Mouse (Mus musculus): Measurements from ENCODE around the gene Klhdc9. TPM values are rescaled to one million over a fixed set of nuclear protein-coding genes. Genes with fewer than 3 reads are reported as not detected.

Gene Klhdc9
- polyA plus RNA-seq, 1 experiment from 2014 or later, result 2.6 TPM

- H3K27ac ChIP-seq, result no peak overlapping the region
- H3K9me3 ChIP-seq (replicated peaks), result no peaks in the 10 kb centered on the region
- H3K4me2 ChIP-seq, result no peak overlapping the region
- H3K4me3 ChIP-seq (replicated peaks), result no peak overlapping the region
- no peak for ATAC-seq (replicated peaks; ENCODE audit: low FRiP score)
- peaks cover 17% of the 10 kb centered on the region for H3K27me3 ChIP-seq
- no peak overlapping the region for H3K9ac ChIP-seq
- H3K4me1 ChIP-seq, result peaks cover 34% of the 10 kb centered on the region
- no peaks in the 10 kb centered on the region for H3K36me3 ChIP-seq
- WGBS, result 87% methylated on average over 6 of the region's 6 CpGs
Measured at GRCm38 (mm10) chr1:171378298-171378697, 17.7 kb upstream of the Klhdc9 start.

DNA sequence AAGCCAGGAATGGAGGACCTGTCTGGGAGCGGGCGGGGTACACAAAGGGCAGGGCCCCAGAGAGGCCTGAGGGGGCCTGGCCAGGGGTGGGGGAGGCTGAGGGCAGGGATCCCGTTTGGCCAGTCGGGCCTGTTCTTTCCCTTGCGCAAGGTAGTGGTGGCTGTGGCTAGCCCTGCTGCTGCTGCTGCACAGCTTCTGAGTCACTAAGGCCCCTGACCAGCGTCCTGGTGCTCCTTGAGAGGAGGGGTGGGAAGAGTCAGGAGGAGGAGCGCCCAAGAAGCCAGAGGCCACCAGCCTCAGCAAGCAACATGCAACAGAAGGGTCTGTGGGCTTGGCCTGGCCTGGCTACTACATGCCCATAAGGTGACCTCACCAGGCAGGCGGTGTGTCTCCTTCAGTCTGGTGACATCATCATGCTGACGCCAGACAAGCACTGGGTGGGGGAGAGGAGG is 15.1 kb upstream of the Klhdc9 start:
- Histone ChIP-seq H3K27me3 (peaks cover 18% of the 10 kb centered on the region), H3K9ac (no peak overlapping the region), H3K27ac (no peak overlapping the region), H3K4me1 (peaks cover 38% of the 10 kb centered on the region), H3K9me3 (replicated peaks) (no peaks in the 10 kb centered on the region), H3K4me3 (replicated peaks) (no peak overlapping the region), H3K4me2 (no peak overlapping the region), H3K36me3 (no peaks in the 10 kb centered on the region)
- 53% methylated on average over 9 of the region's 9 CpGs for WGBS
- peak; percentile 24; the same call in 1 of the 2 replicates for ATAC-seq (replicated peaks; ENCODE audit: low FRiP score)

- Histone ChIP-seq H3K27ac (no peak overlapping the region), H3K4me2 (no peak overlapping the region)
Measured at GRCm38 (mm10) chr1:171373946-171374345, 13.3 kb upstream of the Klhdc9 start.

DNA sequence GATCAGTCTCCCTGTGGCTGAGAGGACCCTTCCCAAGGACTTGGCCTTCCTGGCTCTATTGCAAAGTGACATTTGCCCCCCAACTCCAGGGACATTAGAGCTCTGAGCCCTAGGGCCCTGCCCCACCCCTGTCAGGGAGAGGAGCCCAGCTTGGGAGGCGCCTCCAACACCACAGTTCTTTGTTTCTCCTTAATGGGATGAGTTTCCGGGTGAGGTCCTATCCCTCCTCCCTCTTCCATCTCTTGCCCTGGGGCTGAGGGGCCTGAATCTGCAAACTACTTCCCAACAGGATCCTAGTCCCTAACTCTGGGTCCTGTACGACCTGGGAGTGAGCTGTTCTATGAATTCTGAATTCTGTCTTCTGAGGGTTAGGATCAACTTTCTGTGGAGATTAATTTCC is 12.3 kb upstream of the Klhdc9 start:
- Histone ChIP-seq H3K4me2 (no peak overlapping the region), H3K9ac (no peak overlapping the region), H3K27ac (no peak overlapping the region), H3K36me3 (no peaks in the 10 kb centered on the region), H3K4me3 (replicated peaks) (no peak overlapping the region), H3K27me3 (0 out of 2 replicates have a peak, but pooled peaks cover 5% of the 10 kb centered on the region), H3K4me1 (peaks cover 44% of the 10 kb centered on the region), H3K9me3 (replicated peaks) (no peaks in the 10 kb centered on the region)
- WGBS, result 50% methylated on average over 3 of the region's 3 CpGs
- no peak for ATAC-seq (replicated peaks; ENCODE audit: low FRiP score)

More at GRCm38 (mm10) chr1:171373946-171374345, 13.3 kb upstream of the Klhdc9 start:
- Histone ChIP-seq H3K27me3 (0 out of 2 replicates have a peak, but pooled peaks cover 5% of the 10 kb centered on the region), H3K9ac (no peak overlapping the region), H3K4me3 (replicated peaks) (no peak overlapping the region), H3K9me3 (replicated peaks) (no peaks in the 10 kb centered on the region), H3K4me1 (peaks cover 36% of the 10 kb centered on the region), H3K36me3 (no peaks in the 10 kb centered on the region)
- WGBS, result 9% methylated on average over 4 of the region's 4 CpGs
- no peak for ATAC-seq (replicated peaks; ENCODE audit: low FRiP score)

DNA sequence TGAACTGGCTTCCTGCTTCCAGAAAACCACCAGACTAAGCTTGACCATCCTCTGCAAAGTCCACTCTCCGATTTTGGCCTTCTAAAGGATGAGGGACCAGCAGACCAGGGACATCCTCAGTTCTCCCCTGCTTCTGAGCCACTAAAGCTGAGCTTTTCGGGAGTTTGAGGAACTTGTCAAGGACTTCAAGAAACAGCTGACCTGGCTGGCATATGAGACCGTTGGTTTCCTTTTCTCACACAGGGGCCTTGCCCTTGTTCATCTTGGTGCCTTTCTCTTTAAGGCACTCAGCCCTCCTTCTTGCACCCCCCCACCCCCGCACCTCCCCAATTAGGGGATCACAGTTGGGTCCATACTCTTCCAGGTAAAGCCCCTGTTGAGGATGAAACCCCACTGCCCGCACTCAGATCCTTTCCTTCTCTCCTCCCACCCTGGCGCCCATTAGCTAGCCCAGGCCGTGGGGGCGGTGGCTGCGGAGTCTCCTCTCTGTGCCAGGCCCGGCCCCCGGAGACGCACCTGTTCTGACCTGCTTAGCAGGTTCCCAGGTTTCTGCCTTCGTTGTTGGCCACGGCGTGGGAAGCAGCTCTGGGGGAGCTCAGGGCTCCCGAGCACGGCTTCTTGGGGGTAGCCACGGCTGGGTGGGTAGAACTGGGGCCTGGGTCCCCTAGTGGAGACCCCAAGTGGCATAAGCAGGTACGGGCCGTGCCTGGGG is 9.4 kb upstream of the Klhdc9 start, which contains the start of gene Nectin4:
Gene Nectin4, plus strand, starts transcription at position 255 of the 712 bp plus-strand sequence.
- peak within 1 kb of the TSS; percentile 56; the same call in 1 of the 2 replicates for H3K27ac ChIP-seq
- ATAC-seq (replicated peaks; ENCODE audit: low FRiP score), result peak; percentile 63

GRCm38 (mm10) chr1:171365934-171366333 is 5.3 kb upstream of the Klhdc9 start:
- Histone ChIP-seq H3K27me3 (0 out of 2 replicates have a peak, but pooled peaks cover 2% of the 10 kb centered on the region), H3K4me2 (no peak overlapping the region), H3K36me3 (no peaks in the 10 kb centered on the region), H3K4me1 (peaks cover 23% of the 10 kb centered on the region), H3K27ac (no peak overlapping the region), H3K9me3 (replicated peaks) (no peaks in the 10 kb centered on the region), H3K4me3 (replicated peaks) (no peak overlapping the region), H3K9ac (no peak overlapping the region)
- no peak for ATAC-seq (replicated peaks; ENCODE audit: low FRiP score)
- 65% methylated on average over 7 of the region's 7 CpGs for WGBS

More for the DNA sequence above, 9.4 kb upstream of the Klhdc9 start, which contains the start of gene Nectin4:
- Histone ChIP-seq H3K4me2 (peak within 1 kb of the TSS; percentile 46), H3K9ac (peak within 1 kb of the TSS; percentile 30), H3K27me3 (0 out of 2 replicates have a peak, but pooled peaks cover 5% of the 10 kb centered on the region), H3K9me3 (replicated peaks) (no peaks in the 10 kb centered on the region), H3K36me3 (no peaks in the 10 kb centered on the region), H3K4me3 (replicated peaks) (peak within 1 kb of the TSS; percentile 19; the same call in 1 of the 2 replicates), H3K4me1 (peaks cover 37% of the 10 kb centered on the region)
- WGBS, result 38% methylated on average over 20 of the region's 20 CpGs

- H3K27ac ChIP-seq, result peak overlapping the region; percentile 88
- 33% methylated on average over 16 of the region's 16 CpGs for WGBS
Measured at GRCm38 (mm10) chr1:171361106-171362103, 807 bp upstream of the Klhdc9 start.

GRCm38 (mm10) chr1:171360253-171360652 is 345 bp downstream of the Klhdc9 start:
- peak overlapping the region; percentile 88 for H3K27ac ChIP-seq

More at GRCm38 (mm10) chr1:171361106-171362103, 807 bp upstream of the Klhdc9 start:
- peak overlapping the region; percentile 73 for H3K9ac ChIP-seq
- H3K9me3 ChIP-seq (replicated peaks), result no peaks in the 10 kb centered on the region
- peak overlapping the region; percentile 85 for H3K4me2 ChIP-seq
- ATAC-seq (replicated peaks; ENCODE audit: low FRiP score), result peak; percentile 66
- H3K4me3 ChIP-seq (replicated peaks), result peak overlapping the region; percentile 62
- H3K27me3 ChIP-seq, result no peaks in the 10 kb centered on the region
- peaks cover 30% of the 10 kb centered on the region for H3K36me3 ChIP-seq
- peaks cover 15% of the 10 kb centered on the region for H3K4me1 ChIP-seq

DNA sequence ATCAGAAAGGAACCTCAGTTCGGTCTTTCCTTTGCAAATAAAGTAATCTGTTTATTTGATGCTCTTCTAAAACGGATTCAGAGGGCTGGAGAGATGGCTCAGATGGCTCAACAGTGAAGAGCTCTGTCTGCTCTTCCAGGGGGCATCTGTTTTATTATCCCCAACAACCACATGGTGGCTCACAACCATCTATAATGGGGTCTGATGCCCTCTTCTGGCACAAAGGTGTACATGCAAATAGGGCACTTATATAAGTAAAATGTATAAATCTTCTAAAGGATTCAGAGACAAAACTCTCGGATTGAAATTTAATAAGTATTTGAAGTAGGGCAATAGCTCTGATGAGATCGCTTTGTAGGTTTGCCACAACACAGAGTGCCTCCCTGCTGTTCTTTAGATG is 2.2 kb downstream of the Klhdc9 start:
- Histone ChIP-seq H3K27ac (no peak overlapping the region), H3K27me3 (no peaks in the 10 kb centered on the region), H3K4me3 (replicated peaks) (no peak overlapping the region), H3K9me3 (replicated peaks) (no peaks in the 10 kb centered on the region), H3K9ac (no peak overlapping the region), H3K4me2 (no peak overlapping the region), H3K4me1 (peaks cover 15% of the 10 kb centered on the region), H3K36me3 (peaks cover 30% of the 10 kb centered on the region)
- ATAC-seq (replicated peaks; ENCODE audit: low FRiP score), result no peak
- WGBS, result 71% methylated on average over 4 of the region's 4 CpGs

More at GRCm38 (mm10) chr1:171360253-171360652, 345 bp downstream of the Klhdc9 start:
- 6% methylated on average over 26 of the region's 26 CpGs for WGBS
- peaks cover 15% of the 10 kb centered on the region for H3K4me1 ChIP-seq
- H3K4me2 ChIP-seq, result peak overlapping the region; percentile 85
- no peak; the same call in none of the 2 replicates for ATAC-seq (replicated peaks; ENCODE audit: low FRiP score)
- H3K4me3 ChIP-seq (replicated peaks), result peak overlapping the region; percentile 62
- H3K9ac ChIP-seq, result peak overlapping the region; percentile 73
- no peaks in the 10 kb centered on the region for H3K9me3 ChIP-seq (replicated peaks)
- H3K36me3 ChIP-seq, result peaks cover 30% of the 10 kb centered on the region
- H3K27me3 ChIP-seq, result no peaks in the 10 kb centered on the region

- Histone ChIP-seq H3K4me2 (no peak overlapping the region), H3K4me3 (replicated peaks) (no peak overlapping the region), H3K4me1 (peaks cover 18% of the 10 kb centered on the region), H3K36me3 (peaks cover 30% of the 10 kb centered on the region), H3K27me3 (no peaks in the 10 kb centered on the region), H3K9ac (no peak overlapping the region), H3K9me3 (replicated peaks) (no peaks in the 10 kb centered on the region), H3K27ac (no peak overlapping the region)
- ATAC-seq (replicated peaks; ENCODE audit: low FRiP score), result no peak
- 91% methylated on average over 2 of the region's 2 CpGs for whole genome bisulfite sequencing
Measured at GRCm38 (mm10) chr1:171356814-171357213, 3.8 kb downstream of the Klhdc9 start.

- Histone ChIP-seq H3K27me3 (no peaks in the 10 kb centered on the region), H3K9ac (no peak overlapping the region), H3K9me3 (replicated peaks) (no peaks in the 10 kb centered on the region), H3K36me3 (peaks cover 30% of the 10 kb centered on the region), H3K4me2 (no peak overlapping the region), H3K4me3 (replicated peaks) (no peak overlapping the region), H3K4me1 (peaks cover 15% of the 10 kb centered on the region), H3K27ac (no peak overlapping the region)
- no peak for ATAC-seq (replicated peaks; ENCODE audit: low FRiP score)
- 84% methylated on average over 5 of the region's 5 CpGs for WGBS
Measured at GRCm38 (mm10) chr1:171355812-171356340, 4.7 kb downstream of the Klhdc9 start.
